Mouse (Mus musculus) activated CD4-positive, CD25-positive, alpha-beta regulatory T cell, adult 9 weeks (primary cell): Measurements from ENCODE around the gene Gna15. TPM values are rescaled to one million over a fixed set of nuclear protein-coding genes. Genes with fewer than 3 reads are reported as not detected.

Source experiments
- polyA plus RNA-seq: library from polyadenylated mRNA; unstranded; fragments of 100-300 nt; shearing (Covaris generic); gene quantifications from one replicate; pipeline ENCODE4 v1.2.1, GENCODE M21; 2017

Gna15 gene
- 40.0 TPM for polyA plus RNA-seq

GRCm38 (mm10) chr10:81524051-81524605 lies at the start of gene Gna15:
TSS of gene Gna15 (minus strand) at chr10:81524225.

GRCm38 (mm10) chr10:81559163-81559626 lies 35.2 kb upstream of the Gna15 start, which contains the start of gene Aes:
TSS of gene Aes (plus strand) at chr10:81559488.

GRCm38 (mm10) chr10:81545161-81545747 lies 21.2 kb upstream of the Gna15 start, which contains the start of gene Gna11:
TSS of gene Gna11 (minus strand) at chr10:81545190.

GRCm38 (mm10) chr10:81500032-81500431 lies 24.0 kb downstream of the Gna15 start, which contains the start of gene S1pr4:
TSS of gene S1pr4 (minus strand) at chr10:81500132.

GRCm38 (mm10) chr10:81496264-81496901 lies 27.6 kb downstream of the Gna15 start, which contains the start of gene Ncln:
TSS of gene Ncln (minus strand) at chr10:81496392.

GRCm38 (mm10) chr10:81482533-81482889 lies 41.5 kb downstream of the Gna15 start, which contains the start of gene Celf5:
TSS of gene Celf5 (minus strand) at chr10:81482709.

GRCm38 (mm10) chr10:81455181-81455895 lies 68.7 kb downstream of the Gna15 start, which contains the start of gene Nfic:
TSS of gene Nfic (minus strand) at chr10:81455635.

Other genes with a start within 250 kb of the Gna15 start
- 18.0 TPM for gene Tjp3, start 232.6 kb downstream of the Gna15 start, polyA plus RNA-seq
- gene Pip5k1c, start 231.3 kb downstream of the Gna15 start, polyA plus RNA-seq = 42.0 TPM
- 25.4 TPM for gene Cactin, start 203.1 kb downstream of the Gna15 start, polyA plus RNA-seq
- gene Tbxa2r, start 195.5 kb downstream of the Gna15 start, polyA plus RNA-seq = 55.0 TPM
- 0.18 TPM for gene Gipc3, start 181.0 kb downstream of the Gna15 start, polyA plus RNA-seq
- gene Hmg20b, start 173.7 kb downstream of the Gna15 start, polyA plus RNA-seq = 29.3 TPM
- 1.7 TPM for gene Mfsd12, start 166.7 kb downstream of the Gna15 start, polyA plus RNA-seq
- 0.56 TPM for gene 4930404N11Rik, start 158.4 kb downstream of the Gna15 start, polyA plus RNA-seq
- 22.3 TPM for gene Fzr1, start 145.7 kb downstream of the Gna15 start, polyA plus RNA-seq
- gene Dohh, start 139.8 kb downstream of the Gna15 start, polyA plus RNA-seq = 40.6 TPM
- 2.3 TPM for gene Gm48551, start 139.8 kb downstream of the Gna15 start, polyA plus RNA-seq
- gene Gm48552, start 135.2 kb downstream of the Gna15 start, polyA plus RNA-seq = 2.6 TPM
- 13.0 TPM for gene Smim24, start 131.2 kb downstream of the Gna15 start, polyA plus RNA-seq
- gene Nfic, start 68.6 kb downstream of the Gna15 start, polyA plus RNA-seq = 19.9 TPM
- 0.35 TPM for gene Celf5, start 41.5 kb downstream of the Gna15 start, polyA plus RNA-seq
- gene Ncln, start 27.8 kb downstream of the Gna15 start, polyA plus RNA-seq = 145 TPM
- 85.6 TPM for gene S1pr4, start 24.1 kb downstream of the Gna15 start, polyA plus RNA-seq
- gene Gna11, start 21.0 kb upstream of the Gna15 start, polyA plus RNA-seq = 6.5 TPM
- 154 TPM for gene Aes, start 35.3 kb upstream of the Gna15 start, polyA plus RNA-seq
- 2.7 TPM for gene Tle2, start 50.3 kb upstream of the Gna15 start, polyA plus RNA-seq
- 1.1 TPM for gene Tle6, start 76.8 kb upstream of the Gna15 start, polyA plus RNA-seq
- gene BC025920, start 82.0 kb upstream of the Gna15 start, polyA plus RNA-seq = 2.1 TPM
- gene Sirt6, start 103.6 kb upstream of the Gna15 start, polyA plus RNA-seq = 23.6 TPM
- 2.4 TPM for gene Ankrd24, start 104.3 kb upstream of the Gna15 start, polyA plus RNA-seq
- gene Gm10778, start 124.8 kb upstream of the Gna15 start, polyA plus RNA-seq = 10.4 TPM
- gene Zfp433, start 180.6 kb upstream of the Gna15 start, polyA plus RNA-seq = 21.2 TPM
- gene Gm3055, start 246.9 kb upstream of the Gna15 start, polyA plus RNA-seq = 8.8 TPM